Mouse (Mus musculus) splenic B cell, adult 2 months (primary cell): ENCODE measurements around the gene Unc13a.

Source experiments
- DNase-seq: peaks from one replicate; pipeline ENCODE4 v3.0.0-alpha.2; 2011; ENCODE audit warnings: low read depth, low spot score
- H3K27me3 ChIP-seq: 2 replicates; pipeline ENCODE4 v1.6.1; 2012; ENCODE audit warnings: mild to moderate bottlenecking, low read length, moderate library complexity, mixed read lengths; ENCODE audit not compliant: control insufficient read depth, poor library complexity, insufficient read depth, severe bottlenecking
- H3K36me3 ChIP-seq: 2 replicates; pipeline ENCODE4 v1.6.1; 2012; ENCODE audit warnings: mild to moderate bottlenecking, low read length, moderate library complexity, mixed read lengths; ENCODE audit not compliant: control insufficient read depth, poor library complexity, insufficient read depth, severe bottlenecking

Unc13a gene

GRCm38 (mm10) chr8:71678216-71678615 lies 6.7 kb upstream of the Unc13a start:
- no peak for DNase-seq

DNA sequence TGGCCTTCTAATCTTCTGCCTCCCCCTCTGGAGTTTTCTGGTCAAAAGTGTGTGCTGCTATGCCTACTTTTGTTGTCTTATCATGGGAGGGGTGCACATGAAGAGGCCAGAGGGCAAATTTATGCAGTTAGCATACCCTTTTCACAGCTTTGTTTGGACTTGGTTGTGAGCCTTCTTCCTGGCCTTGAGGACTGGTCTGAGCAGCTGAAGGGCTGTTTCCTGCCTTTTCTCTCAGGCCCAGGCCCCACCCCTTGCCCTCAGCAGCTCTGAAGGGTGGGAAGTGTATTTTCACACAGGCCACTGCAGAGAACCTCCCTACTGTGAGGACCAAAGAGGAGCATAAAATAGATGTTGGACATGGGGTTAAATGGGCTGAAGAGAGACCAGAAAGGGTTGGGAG lies 6.0 kb upstream of the Unc13a start:
- H3K36me3 ChIP-seq = peaks cover 8% of the 10 kb centered on the region; the same call in 1 of the 2 replicates
- no peaks in the 10 kb centered on the region for H3K27me3 ChIP-seq
- no peak for DNase-seq

More at GRCm38 (mm10) chr8:71678216-71678615, 6.7 kb upstream of the Unc13a start:
- H3K27me3 ChIP-seq = no peaks in the 10 kb centered on the region
- peaks cover 12% of the 10 kb centered on the region; the same call in 1 of the 2 replicates for H3K36me3 ChIP-seq

GRCm38 (mm10) chr8:71676803-71677202 lies 5.2 kb upstream of the Unc13a start:
- H3K36me3 ChIP-seq = peaks cover 8% of the 10 kb centered on the region; the same call in 1 of the 2 replicates
- no peak for DNase-seq
- H3K27me3 ChIP-seq = no peaks in the 10 kb centered on the region

- Histone ChIP-seq H3K27me3 (no peaks in the 10 kb centered on the region), H3K36me3 (peaks cover 6% of the 10 kb centered on the region; the same call in 1 of the 2 replicates)
- peak; percentile 86 for DNase-seq
Observed at GRCm38 (mm10) chr8:71676020-71676741, 4.6 kb upstream of the Unc13a start, which contains the start of gene Jak3. TSS of gene Jak3 (plus strand) at chr8:71676296.

DNA sequence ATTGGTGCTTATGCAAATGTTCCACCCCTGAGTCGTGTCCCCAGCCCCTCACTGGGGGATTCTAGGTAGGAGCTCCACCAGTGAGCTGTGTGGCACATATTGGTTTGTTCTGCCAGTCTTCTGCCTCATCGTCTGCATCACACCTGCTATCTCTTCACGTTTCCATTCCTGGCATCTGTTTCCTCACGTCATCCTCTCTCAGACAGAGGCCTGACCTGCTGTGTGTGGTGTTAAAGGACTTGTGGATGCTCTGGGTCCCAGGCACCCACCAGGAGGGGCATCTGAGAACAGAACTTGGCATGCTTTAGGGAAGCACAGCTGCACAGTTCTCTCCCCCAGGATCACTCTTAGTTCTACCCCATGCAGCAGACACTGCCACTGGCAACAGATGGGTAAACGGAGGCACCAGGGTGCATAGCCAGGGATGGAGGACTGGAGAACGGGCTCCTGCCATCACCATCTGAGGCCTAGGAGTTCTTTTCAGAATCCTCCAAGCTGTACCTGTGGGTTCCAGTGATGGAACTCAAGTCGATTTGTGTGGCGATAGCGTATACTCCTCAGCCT lies 4.0 kb upstream of the Unc13a start:
- no peak for DNase-seq
- no peaks in the 10 kb centered on the region for H3K27me3 ChIP-seq
- peaks cover 5% of the 10 kb centered on the region; the same call in 1 of the 2 replicates for H3K36me3 ChIP-seq

DNA sequence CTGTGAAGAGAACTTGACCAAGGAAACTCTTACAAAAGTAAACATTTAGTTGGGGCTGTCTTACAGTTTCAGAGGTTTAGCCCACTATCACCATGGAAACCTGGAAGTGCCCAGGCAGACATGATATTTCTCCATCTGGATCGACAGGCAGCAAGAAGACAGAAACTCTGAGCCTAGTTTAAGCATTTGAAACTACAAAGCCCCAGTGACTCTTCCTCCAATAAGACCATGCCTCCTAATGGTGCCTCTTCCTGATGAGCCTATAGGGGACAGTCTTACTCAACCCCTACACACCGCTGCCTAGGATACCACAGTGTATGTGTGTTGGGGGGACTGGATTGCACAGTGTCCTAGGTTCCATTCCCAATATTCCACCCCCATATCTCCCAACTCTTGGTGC lies 2.5 kb upstream of the Unc13a start:
- DNase-seq = no peak
- H3K36me3 ChIP-seq = no peaks in the 10 kb centered on the region
- H3K27me3 ChIP-seq = no peaks in the 10 kb centered on the region

- DNase-seq = no peak
- Histone ChIP-seq H3K36me3 (no peaks in the 10 kb centered on the region), H3K27me3 (no peaks in the 10 kb centered on the region)
Observed at GRCm38 (mm10) chr8:71672168-71672735, 695 bp upstream of the Unc13a start.

GRCm38 (mm10) chr8:71670621-71671548 lies 672 bp downstream of the Unc13a start:
- Histone ChIP-seq H3K36me3 (no peaks in the 10 kb centered on the region), H3K27me3 (no peaks in the 10 kb centered on the region)
- DNase-seq = peak; percentile 59

DNA sequence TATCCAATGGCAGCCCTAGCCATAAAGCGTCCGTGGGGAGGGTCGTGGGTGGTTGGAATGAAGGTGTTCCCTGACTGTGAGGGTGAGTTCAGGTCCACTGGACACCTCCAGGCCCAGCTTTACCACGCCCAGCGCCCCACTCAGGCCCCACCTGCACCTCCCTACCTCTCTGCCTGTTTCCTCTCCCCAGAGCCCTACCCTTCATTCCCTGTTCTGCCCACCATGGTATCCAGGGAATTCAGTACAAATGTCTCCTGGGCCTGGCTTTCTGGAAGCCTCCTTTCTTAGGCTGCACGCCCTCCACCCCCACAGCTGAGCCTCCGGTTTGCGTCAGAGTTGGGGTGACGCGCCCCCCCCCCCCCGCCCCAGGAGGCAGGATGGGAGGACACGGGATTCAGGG lies 1.4 kb downstream of the Unc13a start:
- Histone ChIP-seq H3K27me3 (no peaks in the 10 kb centered on the region), H3K36me3 (no peaks in the 10 kb centered on the region)
- DNase-seq = no peak

GRCm38 (mm10) chr8:71668220-71668975 lies 3.2 kb downstream of the Unc13a start:
- H3K27me3 ChIP-seq = no peaks in the 10 kb centered on the region
- peak; percentile 80 for DNase-seq

DNA sequence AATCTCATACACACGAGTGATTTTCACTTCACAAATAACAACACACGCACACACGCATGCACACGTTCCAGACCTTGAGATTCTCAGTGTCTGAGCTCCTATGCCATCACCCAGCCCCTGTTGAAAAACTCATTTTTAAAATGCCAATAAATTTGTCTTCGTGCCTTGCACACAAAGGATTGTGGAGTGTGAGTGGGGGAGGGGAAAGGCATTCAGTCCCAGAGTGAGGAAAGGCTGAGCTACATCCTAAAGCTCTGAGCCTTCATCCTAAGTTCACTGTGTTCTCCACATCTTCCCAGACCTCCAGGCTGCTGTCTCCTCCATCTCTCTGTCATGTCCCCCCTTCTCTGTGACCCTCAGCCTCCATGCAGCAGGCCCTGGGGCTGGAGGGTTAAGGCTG lies 4.3 kb downstream of the Unc13a start:
- no peaks in the 10 kb centered on the region for H3K27me3 ChIP-seq
- no peaks in the 10 kb centered on the region for H3K36me3 ChIP-seq
- DNase-seq = no peak

More at GRCm38 (mm10) chr8:71668220-71668975, 3.2 kb downstream of the Unc13a start:
- no peaks in the 10 kb centered on the region for H3K36me3 ChIP-seq

- DNase-seq = no peak
- Histone ChIP-seq H3K27me3 (no peaks in the 10 kb centered on the region), H3K36me3 (no peaks in the 10 kb centered on the region)
Observed at GRCm38 (mm10) chr8:71666855-71667254, 4.7 kb downstream of the Unc13a start.

- peak; percentile 71 for DNase-seq
- Histone ChIP-seq H3K36me3 (no peaks in the 10 kb centered on the region), H3K27me3 (no peaks in the 10 kb centered on the region)
Observed at GRCm38 (mm10) chr8:71665331-71666130, 6.0 kb downstream of the Unc13a start.
